Mouse (Mus musculus): Measurements from ENCODE around the gene Tex47.

The Tex47 gene

DNA sequence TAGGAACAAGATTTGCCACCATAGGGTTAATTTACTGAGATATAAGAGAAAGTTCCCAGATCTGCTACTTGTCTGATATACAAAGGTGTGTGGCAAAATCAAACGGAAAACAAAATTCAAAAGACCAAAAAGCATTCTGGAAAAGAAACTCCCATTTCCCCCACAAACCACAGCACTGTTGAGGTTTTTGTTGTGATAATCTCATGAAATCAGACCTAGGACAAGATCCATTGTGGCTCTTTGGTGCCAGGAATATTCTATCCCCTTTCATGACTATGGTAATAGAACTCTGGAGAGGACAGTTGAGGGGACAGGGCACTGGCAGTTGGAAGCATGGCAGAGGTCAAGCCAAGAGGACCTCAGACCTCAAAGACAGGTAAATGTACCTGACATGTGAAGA is at the start of gene Tex47:
Tex47 (plus strand) TSS at position 301 of the 400 bp plus-strand sequence.
- DNase-seq (ENCODE audit: low spot score): no peak

DNA sequence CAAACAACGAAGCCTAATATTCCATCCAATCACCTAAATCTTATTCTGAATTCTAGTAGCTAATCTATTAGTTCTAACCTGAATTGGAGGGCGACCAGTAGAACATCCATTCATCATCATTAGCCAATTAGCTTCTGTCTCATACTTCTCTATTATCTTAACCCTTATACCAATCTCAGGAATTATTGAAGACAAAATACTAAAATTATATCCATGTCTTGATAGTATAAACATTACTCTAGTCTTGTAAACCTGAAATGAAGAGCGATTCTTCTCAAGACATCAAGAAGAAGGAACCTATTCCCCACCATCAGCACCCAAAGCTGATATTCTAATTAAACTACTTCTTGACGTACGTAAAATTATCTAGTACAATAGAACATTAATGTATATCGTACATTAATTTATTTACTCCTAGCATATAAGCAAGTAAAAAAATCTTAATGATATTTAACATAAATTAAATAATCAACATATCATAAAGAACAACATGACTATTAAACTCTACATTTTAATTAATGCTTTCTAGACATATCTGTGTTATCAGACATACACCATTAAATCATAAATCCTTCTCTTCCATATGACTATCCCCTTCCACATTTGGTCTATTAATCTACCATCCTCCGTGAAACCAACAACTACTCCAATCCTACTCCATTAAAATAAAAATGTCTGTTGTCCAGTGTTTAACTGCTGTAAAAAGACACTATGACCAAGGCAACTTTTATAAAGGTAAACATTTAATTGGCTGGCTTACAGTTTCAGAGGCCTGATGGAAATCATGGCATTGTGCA is 27.1 kb upstream of the Tex47 start:
- DNase-seq (ENCODE audit: low spot score): no peak

- DNase-seq (ENCODE audit: low spot score): no peak
Measured at GRCm38 (mm10) chr5:7284336-7284735, 19.6 kb upstream of the Tex47 start.

DNA sequence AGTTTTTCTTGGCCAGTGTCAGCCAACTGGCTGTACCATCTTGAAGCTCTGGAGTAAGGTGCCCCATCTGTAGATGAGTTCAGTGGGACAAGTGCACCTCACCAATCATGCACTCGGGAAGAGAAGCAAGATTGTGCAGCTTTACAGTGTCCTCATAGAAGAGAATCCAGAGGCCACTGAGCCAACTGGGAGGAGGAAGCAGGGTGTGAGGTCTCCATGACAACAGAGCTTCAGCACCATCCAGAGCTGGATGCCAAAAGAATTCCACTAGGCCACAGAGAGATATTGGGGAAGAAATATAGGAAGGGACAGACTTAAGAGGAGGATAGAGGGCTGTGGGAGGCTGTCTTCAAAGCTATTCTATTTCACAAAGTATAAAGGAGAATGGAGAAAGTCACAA is 950 bp upstream of the Tex47 start:
- no peak for DNase-seq (ENCODE audit: low spot score)

DNA sequence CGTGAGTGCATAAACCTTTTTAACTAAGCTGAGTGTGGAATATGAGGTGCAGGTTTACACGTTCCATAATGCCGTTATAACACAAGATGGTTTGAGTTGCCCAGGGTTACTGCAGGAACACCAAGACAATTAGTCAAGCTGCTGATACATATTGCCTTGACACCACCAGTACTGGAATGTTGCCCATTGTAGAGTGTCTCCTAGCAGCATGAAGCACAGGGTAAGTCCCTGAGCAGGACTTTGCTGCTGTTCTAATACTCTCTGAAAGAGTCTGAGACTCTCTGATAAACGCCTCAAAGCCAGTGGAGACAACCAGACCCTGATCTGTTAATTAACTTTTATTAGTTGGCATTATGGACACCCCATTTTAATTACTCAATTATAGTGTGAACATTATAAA is 21.7 kb downstream of the Tex47 start:
- DNase-seq (ENCODE audit: low spot score): no peak

- no peak for DNase-seq (ENCODE audit: low spot score)
Measured at GRCm38 (mm10) chr5:7344145-7345010, 40.5 kb downstream of the Tex47 start, which contains the start of gene Zfp804b. Zfp804b (minus strand) TSS chr5:7344756.

DNA sequence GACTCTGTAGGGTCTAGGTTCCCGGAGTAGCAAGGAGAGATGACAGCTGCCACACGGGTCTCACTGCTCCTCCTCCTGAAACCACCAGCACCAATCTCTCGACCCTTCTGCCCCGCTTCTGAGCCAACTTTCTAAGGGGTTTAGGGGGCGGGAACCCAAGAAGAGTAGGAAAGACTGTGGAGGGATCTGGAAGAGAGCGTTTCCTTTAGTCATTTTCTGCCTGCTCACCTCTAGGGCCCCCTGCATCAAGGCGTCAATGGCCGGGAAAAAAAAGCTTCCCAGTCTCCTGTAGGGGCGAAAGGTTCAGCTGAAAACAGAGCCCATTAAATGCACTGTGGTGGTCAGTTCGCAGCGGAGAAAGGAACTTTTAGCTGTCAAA is 41.1 kb downstream of the Tex47 start:
- no peak for DNase-seq (ENCODE audit: low spot score)

All from T-cell, adult 2 months (primary cell).